Mouse (Mus musculus) MEL (cell line): ENCODE results near the gene Gm20696.

Source experiments
- HCFC1 ChIP-seq: IDR thresholded peaks from 2 replicates; pipeline ENCODE4 v1.6.1; 2012; ENCODE audit warnings: low read depth, mild to moderate bottlenecking, inconsistent platforms, low read length, improper control_type of control experiment, moderate library complexity
- POLR2A ChIP-seq, 2 experiments: IDR thresholded peaks; 2 replicates each; pipeline ENCODE4 v1.6.1; 2011 to 2012; ENCODE audit warnings: low read length in 2 of 2, mild to moderate bottlenecking in 2 of 2, control low read depth in 1 of 2, improper control_type of control experiment in 1 of 2, low read depth in 1 of 2, moderate library complexity in 1 of 2; ENCODE audit not compliant: control insufficient read depth in 1 of 2, insufficient read depth in 1 of 2, poor library complexity in 1 of 2

DNA sequence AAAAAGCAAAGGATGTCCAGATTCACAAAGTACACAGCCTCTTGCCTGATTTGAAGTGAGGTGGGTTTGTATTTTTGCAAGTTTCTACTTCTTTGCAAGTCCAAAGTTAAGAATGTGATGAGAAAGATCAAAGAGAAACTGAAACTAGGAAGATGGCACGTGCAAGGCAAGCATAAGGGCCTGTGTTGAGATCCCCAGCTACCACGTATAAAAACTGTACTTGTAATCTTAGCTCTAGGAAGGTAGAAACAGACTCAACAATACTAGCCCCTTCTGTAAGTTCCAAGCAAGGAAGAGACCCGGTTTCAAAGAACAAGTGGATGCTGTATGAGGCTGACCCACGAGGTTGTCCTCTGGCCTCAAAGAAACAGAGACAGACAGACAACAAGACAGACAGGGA is 234.7 kb downstream of the Gm20696 start:
- TF ChIP-seq POLR2A (IDR thresholded peaks at IDR 0.05; ENCODE audit: control insufficient read depth in 1 of 2, insufficient read depth in 1 of 2, low read depth in 1 of 2, low read length in 2 of 2, poor library complexity in 1 of 2), result no peak
- TF ChIP-seq HCFC1, result no peak
